Mouse (Mus musculus): ENCODE measurements around the gene Slc39a13. TPM values are rescaled to one million over a fixed set of nuclear protein-coding genes. Genes with fewer than 3 reads are reported as not detected.

The Slc39a13 gene
- total RNA-seq, 1 experiment from 2014 or later = 15.6 TPM

GRCm38 (mm10) chr2:91097015-91097414 is 26.8 kb upstream of the Slc39a13 start:
- no peak for ATAC-seq (replicated peaks; ENCODE audit: insufficient number of reproducible peaks, low FRiP score, low TSS enrichment, poor library complexity, severe bottlenecking)

GRCm38 (mm10) chr2:91096524-91096923 is 26.3 kb upstream of the Slc39a13 start:
- peak; percentile 73 for ATAC-seq (replicated peaks; ENCODE audit: insufficient number of reproducible peaks, low FRiP score, low TSS enrichment, poor library complexity, severe bottlenecking)

GRCm38 (mm10) chr2:91090827-91091226 is 20.6 kb upstream of the Slc39a13 start:
- no peak for ATAC-seq (replicated peaks; ENCODE audit: insufficient number of reproducible peaks, low FRiP score, low TSS enrichment, poor library complexity, severe bottlenecking)

- ATAC-seq (replicated peaks; ENCODE audit: insufficient number of reproducible peaks, low FRiP score, low TSS enrichment, poor library complexity, severe bottlenecking) = peak; percentile 12; the same call in 1 of the 2 replicates
Measured at GRCm38 (mm10) chr2:91090208-91090607, 20.0 kb upstream of the Slc39a13 start.

- peak; percentile 64 for ATAC-seq (replicated peaks; ENCODE audit: insufficient number of reproducible peaks, low FRiP score, low TSS enrichment, poor library complexity, severe bottlenecking)
Measured at GRCm38 (mm10) chr2:91088987-91089386, 18.8 kb upstream of the Slc39a13 start.

GRCm38 (mm10) chr2:91087453-91087852 is 17.2 kb upstream of the Slc39a13 start:
- no peak for ATAC-seq (replicated peaks; ENCODE audit: insufficient number of reproducible peaks, low FRiP score, low TSS enrichment, poor library complexity, severe bottlenecking)

GRCm38 (mm10) chr2:91086392-91087237 is 16.4 kb upstream of the Slc39a13 start:
- ATAC-seq (replicated peaks; ENCODE audit: insufficient number of reproducible peaks, low FRiP score, low TSS enrichment, poor library complexity, severe bottlenecking) = peak; percentile 4; the same call in 1 of the 2 replicates

- ATAC-seq (replicated peaks; ENCODE audit: insufficient number of reproducible peaks, low FRiP score, low TSS enrichment, poor library complexity, severe bottlenecking) = no peak
Measured at GRCm38 (mm10) chr2:91085494-91086391, 15.5 kb upstream of the Slc39a13 start.

GRCm38 (mm10) chr2:91084179-91084820 is 14.1 kb upstream of the Slc39a13 start:
- peak; percentile 3; the same call in 1 of the 2 replicates for ATAC-seq (replicated peaks; ENCODE audit: insufficient number of reproducible peaks, low FRiP score, low TSS enrichment, poor library complexity, severe bottlenecking)

GRCm38 (mm10) chr2:91083366-91083940 is 13.2 kb upstream of the Slc39a13 start:
- no peak for ATAC-seq (replicated peaks; ENCODE audit: insufficient number of reproducible peaks, low FRiP score, low TSS enrichment, poor library complexity, severe bottlenecking)

- peak; percentile 53 for ATAC-seq (replicated peaks; ENCODE audit: insufficient number of reproducible peaks, low FRiP score, low TSS enrichment, poor library complexity, severe bottlenecking)
Measured at GRCm38 (mm10) chr2:91082844-91083243, 12.6 kb upstream of the Slc39a13 start.

GRCm38 (mm10) chr2:91081775-91082695 is 11.8 kb upstream of the Slc39a13 start, which contains the start of gene Spi1:
TSS of gene Spi1 (plus strand) at chr2:91082390.
- ATAC-seq (replicated peaks; ENCODE audit: insufficient number of reproducible peaks, low FRiP score, low TSS enrichment, poor library complexity, severe bottlenecking) = 0 out of 2 replicates have a peak, but pooled peaks have one; percentile 2

GRCm38 (mm10) chr2:91080784-91081513 is 10.7 kb upstream of the Slc39a13 start:
- peak; percentile 27 for ATAC-seq (replicated peaks; ENCODE audit: insufficient number of reproducible peaks, low FRiP score, low TSS enrichment, poor library complexity, severe bottlenecking)

- no peak for ATAC-seq (replicated peaks; ENCODE audit: insufficient number of reproducible peaks, low FRiP score, low TSS enrichment, poor library complexity, severe bottlenecking)
Measured at GRCm38 (mm10) chr2:91079026-91079384, 8.8 kb upstream of the Slc39a13 start.

- ATAC-seq (replicated peaks; ENCODE audit: insufficient number of reproducible peaks, low FRiP score, low TSS enrichment, poor library complexity, severe bottlenecking) = no peak
Measured at GRCm38 (mm10) chr2:91078314-91079025, 8.3 kb upstream of the Slc39a13 start.

GRCm38 (mm10) chr2:91077957-91078313 is 7.7 kb upstream of the Slc39a13 start:
- ATAC-seq (replicated peaks; ENCODE audit: insufficient number of reproducible peaks, low FRiP score, low TSS enrichment, poor library complexity, severe bottlenecking) = no peak
